Mouse (Mus musculus) testis, adult 2 months (tissue): Measurements from ENCODE around the gene Gnpnat1.

Experiments
- CTCF ChIP-seq: fragments of 200-500 bp; IDR thresholded peaks from 2 replicates; pipeline ENCODE4 v1.5.1; 2012; ENCODE audit warnings: low read depth, mild to moderate bottlenecking, inconsistent platforms, low read length, moderate library complexity; ENCODE audit not compliant: control insufficient read depth, insufficient read depth, insufficient replicate concordance
- POLR2A ChIP-seq: fragments of 200-500 bp; IDR thresholded peaks from 2 replicates; pipeline ENCODE4 v1.6.1; 2012; ENCODE audit warnings: low read depth, mild to moderate bottlenecking, inconsistent platforms, low read length, moderate library complexity; ENCODE audit not compliant: control insufficient read depth

DNA sequence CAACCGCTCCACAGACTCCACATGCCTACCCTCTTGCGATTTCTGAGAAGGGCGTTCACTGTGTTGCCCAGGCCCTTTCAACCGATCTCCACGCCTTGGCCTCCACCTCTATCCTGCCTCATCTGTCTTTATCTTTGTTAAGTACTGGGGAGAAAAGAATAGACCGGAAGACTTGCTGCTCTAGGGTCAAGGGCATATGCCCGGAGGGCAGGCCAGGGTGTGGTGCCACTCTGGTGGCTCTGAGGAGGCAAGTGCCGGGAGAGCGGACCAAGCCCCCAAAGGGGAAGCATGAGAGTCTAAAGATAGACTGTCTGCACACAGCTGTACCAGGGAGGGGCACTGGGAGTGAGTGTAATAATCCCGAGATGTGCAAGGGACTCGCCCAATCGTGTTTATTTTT, 40.7 kb upstream of the Gnpnat1 start:
- TF ChIP-seq CTCF, result no peak
- no peak for TF ChIP-seq POLR2A
